Mouse (Mus musculus): ENCODE measurements around the gene Gnaq. TPM values are rescaled to one million over a fixed set of nuclear protein-coding genes. Genes with fewer than 3 reads are reported as not detected.

The Gnaq gene
- total and polyA plus RNA-seq, 3 experiments, result 8.1 to 12.9 (median 8.2) TPM

DNA sequence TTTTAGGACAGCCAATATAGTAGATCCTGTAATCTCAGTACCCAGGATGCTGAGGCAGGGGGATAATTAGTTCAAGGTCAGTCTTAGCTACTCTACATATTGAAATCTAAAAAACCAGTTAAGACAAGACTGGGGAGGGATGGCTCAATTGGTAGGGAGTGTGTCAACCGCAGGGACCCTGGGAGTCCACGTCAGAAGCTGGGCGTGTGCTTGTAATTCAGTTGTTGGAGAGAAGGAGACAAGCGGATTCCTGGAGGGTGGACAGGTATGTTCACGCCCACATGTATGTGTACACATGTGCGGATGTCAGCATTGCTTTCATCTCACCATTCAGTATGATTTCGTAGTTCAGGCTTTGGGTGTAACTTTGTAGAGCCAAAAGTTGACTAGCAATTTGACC is 24.5 kb downstream of the Gnaq start:
- H3K9me3 ChIP-seq (replicated peaks; ENCODE audit: low read length), result no peaks in the 10 kb centered on the region
- no peak overlapping the region for H3K4me3 ChIP-seq (replicated peaks in 1 of 3; ENCODE audit: low read depth in 2 of 3, low read length in 2 of 3, poor library complexity in 1 of 3)
- dilution Hi-C loops (cut with MboI; ENCODE audit: extremely low pct_ligation_motif_present, extremely low pct_unique_long_range_greater_than_20kb, low sequenced_read_pairs), result no loop called here
- 0 out of 2 replicates have a peak, but pooled peaks cover 2% of the 10 kb centered on the region for H3K79me2 ChIP-seq (replicated peaks; ENCODE audit: control insufficient read depth, extremely low read depth, insufficient read depth, poor library complexity, severe bottlenecking)
- TF ChIP-seq SIN3A (IDR thresholded peaks at IDR 0.05; ENCODE audit: low read length), result no peak
- no peak for TF ChIP-seq CHD2 (IDR thresholded peaks at IDR 0.05; ENCODE audit: low read length)
- in situ Hi-C loops (cut with MboI; ENCODE audit: low pct_ligation_motif_present, low pct_unique_long_range_greater_than_20kb, low sequenced_read_pairs), result no loop called here
- no peak overlapping the region for H3K27ac ChIP-seq (ENCODE audit: insufficient read depth, low read depth)
- peaks cover 0 to 11% of the 10 kb centered on the region in 2 experiments for H3K36me3 ChIP-seq (replicated peaks in 1 of 2; ENCODE audit: control insufficient read depth in 1 of 2, insufficient read depth in 1 of 2, low read length in 1 of 2)
- H3K9ac ChIP-seq (ENCODE audit: insufficient read depth, low read depth), result no peak overlapping the region
- DNase-seq (ENCODE audit: extremely low read depth), result no peak
- H3K27me3 ChIP-seq (replicated peaks), result no peaks in the 10 kb centered on the region
- H3K4me2 ChIP-seq (ENCODE audit: insufficient read depth, low read depth, poor library complexity, severe bottlenecking), result no peak overlapping the region
- peaks cover 0 to 17% of the 10 kb centered on the region in 2 experiments; a peak in 2 of 4 replicates for H3K4me1 ChIP-seq (ENCODE audit: control insufficient read depth in 1 of 2, insufficient read depth in 2 of 2)

DNA sequence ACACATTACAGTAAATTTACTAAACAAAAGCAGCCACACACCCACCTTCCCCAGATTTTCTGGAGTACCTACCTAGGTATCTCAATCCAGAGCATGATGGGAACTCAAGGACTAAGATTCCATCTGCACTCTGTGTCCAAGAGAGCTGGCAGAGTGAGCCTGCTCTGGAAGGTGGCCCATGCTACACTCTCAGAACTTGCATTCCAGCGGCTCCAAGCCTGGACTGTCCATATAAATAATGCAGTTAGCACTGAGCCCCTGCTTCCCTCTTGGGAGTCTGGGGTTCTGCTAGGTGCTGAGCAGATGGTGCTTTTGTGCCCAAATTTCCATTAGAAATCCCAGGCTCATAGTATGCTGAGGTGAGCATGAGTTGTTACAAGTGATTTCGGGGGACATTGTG is 28.1 kb downstream of the Gnaq start:
- dilution Hi-C loops (cut with MboI; ENCODE audit: extremely low pct_ligation_motif_present, extremely low pct_unique_long_range_greater_than_20kb, low sequenced_read_pairs), result no loop called here
- no peak for DNase-seq (ENCODE audit: extremely low read depth)
- 0 out of 2 replicates have a peak, but pooled peaks cover 2% of the 10 kb centered on the region for H3K79me2 ChIP-seq (replicated peaks; ENCODE audit: control insufficient read depth, extremely low read depth, insufficient read depth, poor library complexity, severe bottlenecking)
- H3K4me2 ChIP-seq (ENCODE audit: insufficient read depth, low read depth, poor library complexity, severe bottlenecking), result no peak overlapping the region
- H3K9me3 ChIP-seq (replicated peaks; ENCODE audit: low read length), result no peaks in the 10 kb centered on the region
- peaks cover 0 to 19% of the 10 kb centered on the region in 2 experiments; a peak in 2 of 4 replicates for H3K4me1 ChIP-seq (ENCODE audit: control insufficient read depth in 1 of 2, insufficient read depth in 2 of 2)
- no peak overlapping the region for H3K4me3 ChIP-seq (replicated peaks in 1 of 3; ENCODE audit: low read depth in 2 of 3, low read length in 2 of 3, poor library complexity in 1 of 3)
- no peaks in the 10 kb centered on the region for H3K27me3 ChIP-seq (replicated peaks)
- in situ Hi-C loops (cut with MboI; ENCODE audit: low pct_ligation_motif_present, low pct_unique_long_range_greater_than_20kb, low sequenced_read_pairs), result no loop called here
- peaks cover 0 to 15% of the 10 kb centered on the region in 2 experiments for H3K36me3 ChIP-seq (replicated peaks in 1 of 2; ENCODE audit: control insufficient read depth in 1 of 2, insufficient read depth in 1 of 2, low read length in 1 of 2)
- TF ChIP-seq IRF4 (IDR thresholded peaks at IDR 0.05; ENCODE audit: low read depth, low read length) (no peak), PAX5 (IDR thresholded peaks at IDR 0.05; ENCODE audit: low read length) (no peak), MAZ (IDR thresholded peaks at IDR 0.05; ENCODE audit: low read depth, low read length) (no peak), USF1 (IDR thresholded peaks at IDR 0.05; ENCODE audit: low read depth, low read length) (no peak), RCOR1 (conservative IDR thresholded peaks at IDR 0.05; ENCODE audit: low read depth, low read length) (no peak), ELF1 (IDR thresholded peaks at IDR 0.05; ENCODE audit: low read depth, low read length) (no peak), RAD21 (IDR thresholded peaks at IDR 0.05; ENCODE audit: low read depth, low read length) (no peak), MEF2A (IDR thresholded peaks at IDR 0.05; ENCODE audit: borderline replicate concordance, low read depth, low read length) (no peak), UBTF (IDR thresholded peaks at IDR 0.05; ENCODE audit: low read depth, low read length) (no peak), MAX (IDR thresholded peaks at IDR 0.05; ENCODE audit: low read length) (no peak), GABPA (IDR thresholded peaks at IDR 0.05; ENCODE audit: insufficient replicate concordance, low read depth, low read length) (no peak), MXI1 (IDR thresholded peaks at IDR 0.05; ENCODE audit: low read depth, low read length) (no peak), ZNF384 (IDR thresholded peaks at IDR 0.05; ENCODE audit: low read depth, low read length) (no peak)
- no peak overlapping the region for H3K27ac ChIP-seq (ENCODE audit: insufficient read depth, low read depth)
- no peak overlapping the region for H3K9ac ChIP-seq (ENCODE audit: insufficient read depth, low read depth)

Measured in CH12.LX (cell line).